Mouse (Mus musculus) stomach, postnatal 0 days (tissue): ENCODE measurements around the gene Smoc1. TPM values are rescaled to one million over a fixed set of nuclear protein-coding genes. Genes with fewer than 3 reads are reported as not detected.

Experiments used
- ATAC-seq: fragments of 200-750 bp; cut with Nextera tagmentation; 2 replicates; pipeline ENCODE4 v1.8.0; 2017; ENCODE audit not compliant: low FRiP score, low TSS enrichment
- DNase-seq: peaks from one replicate; pipeline ENCODE4 v3.0.0-alpha.2; 2016; ENCODE audit warnings: low spot score
- H3K27ac ChIP-seq: fragments of 300-500 bp; sonication (generic); replicated peaks from 2 replicates; pipeline ENCODE4 v1.5.1; 2014; ENCODE audit warnings: mild to moderate bottlenecking, control low read depth
- H3K27me3 ChIP-seq: fragments of 300-500 bp; sonication (generic); 2 replicates; pipeline ENCODE4 v1.6.1; 2014; ENCODE audit warnings: low read length; ENCODE audit not compliant: control insufficient read depth, insufficient read depth
- H3K36me3 ChIP-seq: fragments of 300-500 bp; sonication (generic); 2 replicates; pipeline ENCODE4 v1.6.1; 2014; ENCODE audit warnings: low read length, mixed read lengths; ENCODE audit not compliant: control insufficient read depth, insufficient read depth
- H3K4me1 ChIP-seq: fragments of 300-500 bp; sonication (generic); replicated peaks from 2 replicates; pipeline ENCODE4 v1.6.1; 2014; ENCODE audit warnings: antibody characterized with exemption; ENCODE audit not compliant: control insufficient read depth, insufficient read depth
- H3K4me2 ChIP-seq: fragments of 300-500 bp; sonication (generic); replicated peaks from 2 replicates; pipeline ENCODE4 v1.6.1; 2014; ENCODE audit warnings: low read depth, mild to moderate bottlenecking, control low read depth, moderate library complexity
- H3K4me3 ChIP-seq: fragments of 300-500 bp; sonication (generic); 2 replicates; pipeline ENCODE4 v1.5.1; 2014; ENCODE audit warnings: low read depth, low read length, control low read depth
- H3K9ac ChIP-seq: fragments of 300-500 bp; sonication (generic); 2 replicates; pipeline ENCODE4 v1.6.1; 2014; ENCODE audit warnings: mild to moderate bottlenecking, low read length, control low read depth, mixed read lengths
- H3K9me3 ChIP-seq: fragments of 300-500 bp; sonication (generic); 2 replicates; pipeline ENCODE4 v1.6.1; 2016; ENCODE audit warnings: low read length; ENCODE audit not compliant: control insufficient read depth
- CTCF ChIP-seq: IDR thresholded peaks from 2 replicates; pipeline ENCODE4 v1.5.1; 2016; ENCODE audit warnings: antibody characterized with exemption, low read depth, mild to moderate bottlenecking, moderate library complexity
- EP300 ChIP-seq: optimal IDR thresholded peaks from 2 replicates; pipeline ENCODE3; 2016; ENCODE audit warnings: antibody characterized with exemption
- WGBS: fragments of 180-500 bp; shearing (Covaris S2); extraction: QIAGEN DNeasy Blood & Tissue Kit; methylation state at CpG from one replicate; pipeline ENCODE4 v1.1.7; 2014; 5-methylcytosine and 5-hydroxymethylcytosine counted together
- polyA plus RNA-seq: library from polyadenylated mRNA; unstranded; fragments of >200 nt; fragmentation: Nextera tagmentation; extraction: Ambion mirVana; gene quantifications from 2 replicates; pipeline ENCODE4 v1.2.1, GENCODE M21; 2015

Gene Smoc1
- polyA plus RNA-seq, 1 experiment from 2014 or later = 0.65 TPM

GRCm38 (mm10) chr12:81223276-81223675, 196.7 kb downstream of the Smoc1 start:
- TF ChIP-seq EP300 (no peak), CTCF (no peak)
- Histone ChIP-seq H3K4me3 (no peak overlapping the region), H3K4me2 (no peak overlapping the region), H3K36me3 (no peaks in the 10 kb centered on the region), H3K4me1 (no peaks in the 10 kb centered on the region), H3K27ac (no peak overlapping the region), H3K9ac (no peak overlapping the region), H3K9me3 (no peaks in the 10 kb centered on the region), H3K27me3 (no peaks in the 10 kb centered on the region)
- WGBS = 66% methylated on average over 2 of the region's 2 CpGs
- ATAC-seq = no peak
- no peak for DNase-seq

GRCm38 (mm10) chr12:81224843-81225242, 198.2 kb downstream of the Smoc1 start:
- H3K9ac ChIP-seq = no peak overlapping the region
- H3K36me3 ChIP-seq = no peaks in the 10 kb centered on the region
- TF ChIP-seq EP300 (no peak), CTCF (no peak)
- H3K4me3 ChIP-seq = no peak overlapping the region
- DNase-seq = no peak
- ATAC-seq = no peak
- H3K4me1 ChIP-seq = no peaks in the 10 kb centered on the region
- H3K4me2 ChIP-seq = no peak overlapping the region
- 67% methylated on average over 2 of the region's 2 CpGs for WGBS
- H3K27ac ChIP-seq = no peak overlapping the region
- no peaks in the 10 kb centered on the region for H3K9me3 ChIP-seq
- H3K27me3 ChIP-seq = no peaks in the 10 kb centered on the region

- DNase-seq (no peak), ATAC-seq (no peak)
- Histone ChIP-seq H3K4me1 (no peaks in the 10 kb centered on the region), H3K9me3 (no peaks in the 10 kb centered on the region), H3K9ac (no peak overlapping the region), H3K4me3 (no peak overlapping the region), H3K27ac (no peak overlapping the region), H3K4me2 (no peak overlapping the region), H3K36me3 (no peaks in the 10 kb centered on the region), H3K27me3 (no peaks in the 10 kb centered on the region)
- 29% methylated on average over 6 of the region's 6 CpGs for WGBS
- TF ChIP-seq CTCF (no peak), EP300 (no peak)
Observed at GRCm38 (mm10) chr12:81225966-81226577, 199.5 kb downstream of the Smoc1 start.

GRCm38 (mm10) chr12:81226590-81226989, 200.0 kb downstream of the Smoc1 start:
- Histone ChIP-seq H3K4me2 (no peak overlapping the region), H3K27me3 (no peaks in the 10 kb centered on the region), H3K36me3 (no peaks in the 10 kb centered on the region), H3K9ac (no peak overlapping the region), H3K9me3 (no peaks in the 10 kb centered on the region), H3K4me1 (no peaks in the 10 kb centered on the region), H3K4me3 (no peak overlapping the region), H3K27ac (no peak overlapping the region)
- no peak for ATAC-seq
- no peak for DNase-seq
- TF ChIP-seq CTCF (no peak), EP300 (no peak)
- 52% methylated on average over 3 of the region's 3 CpGs for WGBS

- no peaks in the 10 kb centered on the region for H3K36me3 ChIP-seq
- H3K27ac ChIP-seq = no peak overlapping the region
- no peaks in the 10 kb centered on the region for H3K4me1 ChIP-seq
- H3K27me3 ChIP-seq = no peaks in the 10 kb centered on the region
- no peak overlapping the region for H3K4me3 ChIP-seq
- ATAC-seq (no peak), DNase-seq (no peak)
- no peaks in the 10 kb centered on the region for H3K9me3 ChIP-seq
- TF ChIP-seq EP300 (no peak), CTCF (no peak)
- no peak overlapping the region for H3K4me2 ChIP-seq
- H3K9ac ChIP-seq = no peak overlapping the region
- 55% methylated on average over 5 of the region's 5 CpGs for WGBS
Observed at GRCm38 (mm10) chr12:81227767-81228460, 201.3 kb downstream of the Smoc1 start.

- ATAC-seq = no peak
- WGBS = 88% methylated on average over 1 of the region's 1 CpGs
- Histone ChIP-seq H3K9me3 (no peaks in the 10 kb centered on the region), H3K36me3 (no peaks in the 10 kb centered on the region), H3K9ac (no peak overlapping the region), H3K27me3 (no peaks in the 10 kb centered on the region), H3K4me1 (no peaks in the 10 kb centered on the region), H3K27ac (no peak overlapping the region), H3K4me3 (no peak overlapping the region), H3K4me2 (no peak overlapping the region)
- TF ChIP-seq CTCF = no peak
- no peak for TF ChIP-seq EP300
- no peak for DNase-seq
Observed at GRCm38 (mm10) chr12:81233746-81234380, 207.3 kb downstream of the Smoc1 start.
